Mouse (Mus musculus) gastrocnemius, postnatal 4 days (tissue): Measurements from ENCODE around the gene Prl8a2. TPM values are rescaled to one million over a fixed set of nuclear protein-coding genes. Genes with fewer than 3 reads are reported as not detected.

ENCODE experiments used
- DNase-seq, 2 experiments: peaks; one replicate each; pipeline ENCODE4 v3.0.0; 2021 to 2022; ENCODE audit warnings: low spot score in 2 of 2, mixed read lengths in 2 of 2
- long read RNA-seq, 2 experiments: library from polyadenylated mRNA; stranded (forward); transcript quantifications; one replicate each; pipeline ENCODE4 v2.0.0; 2021
- total RNA-seq, 2 experiments: library from RNA; stranded (reverse); gene quantifications; 2 replicates each; pipeline ENCODE4 v1.2.3; 2021

Gene Prl8a2
- not detected for total RNA-seq
- long read RNA-seq, experiment 1, result 0 reads
- long read RNA-seq, experiment 2, result 0 reads

GRCm38 (mm10) chr13:27345373-27345772, at the start of gene Prl8a2:
Gene Prl8a2, plus strand, starts transcription at chr13:27345673.
- DNase-seq, result no peak

- DNase-seq, result no peak
Measured at GRCm38 (mm10) chr13:27312334-27313225, 32.9 kb upstream of the Prl8a2 start, which contains the start of gene Prl6a1. Gene Prl6a1, plus strand, starts transcription at chr13:27312627.

GRCm38 (mm10) chr13:27334989-27335388, 10.5 kb upstream of the Prl8a2 start:
- no peak for DNase-seq

- DNase-seq, result no peak
Measured at GRCm38 (mm10) chr13:27342733-27343275, 2.7 kb upstream of the Prl8a2 start.

- DNase-seq, result no peak
Measured at GRCm38 (mm10) chr13:27390746-27391145, 45.3 kb downstream of the Prl8a2 start, which contains the start of gene Prl2b1. Gene Prl2b1, minus strand, starts transcription at chr13:27390846.

GRCm38 (mm10) chr13:27399061-27399724, 53.7 kb downstream of the Prl8a2 start:
- DNase-seq, result no peak

Other genes starting within 250 kb of the Prl8a2 start
- gene Prl3d2, start 224.0 kb upstream of the Prl8a2 start, total RNA-seq, result not detected
- not detected for gene Prl3d3, start 188.9 kb upstream of the Prl8a2 start, total RNA-seq
- not detected for gene Prl3c1, start 149.0 kb upstream of the Prl8a2 start, total RNA-seq
- not detected for gene Prl3b1, start 103.8 kb upstream of the Prl8a2 start, total RNA-seq
- not detected for gene Prl3a1, start 86.2 kb upstream of the Prl8a2 start, total RNA-seq
- not detected for gene Prl6a1, start 33.0 kb upstream of the Prl8a2 start, total RNA-seq
- gene Prl2b1, start 45.2 kb downstream of the Prl8a2 start, total RNA-seq, result not detected
- gene Prl8a6, start 93.0 kb downstream of the Prl8a2 start, total RNA-seq, result not detected
- gene Prl8a8, start 167.5 kb downstream of the Prl8a2 start, total RNA-seq, result not detected
- gene Prl8a9, start 218.9 kb downstream of the Prl8a2 start, total RNA-seq, result not detected
- gene Prl8a1, start 236.5 kb downstream of the Prl8a2 start, total RNA-seq, result not detected